Comparison of ENCODE assay signal across 8 mouse cellular contexts in genomic region chr19:4928781-4929180, GRCm38 (mm10). TPM values are rescaled to one million over a fixed set of nuclear protein-coding genes. Genes with fewer than 3 reads are reported as not detected.
DNase-seq lines count a peak whose midpoint lies in the region; ATAC-seq lines count a peak whose summit lies in the region.

No protein-coding gene starts in this region.

- H3K4me1 ChIP-seq in embryonic facial prominence, embryonic 13.5 days, result peaks cover 26% of the 10 kb centered on the region
- peaks cover 16% of the 10 kb centered on the region for H3K4me1 ChIP-seq in heart, embryonic 16.5 days (ENCODE audit: control insufficient read depth, insufficient read depth, low read length)
- H3K4me1 ChIP-seq in liver, embryonic 16.5 days (ENCODE audit: control insufficient read depth, low read depth, low read length), result peaks cover 16% of the 10 kb centered on the region

- H3K36me3 ChIP-seq in embryonic facial prominence, embryonic 13.5 days, result peaks cover 40% of the 10 kb centered on the region
- peaks cover 7% of the 10 kb centered on the region for H3K36me3 ChIP-seq in heart, embryonic 16.5 days (ENCODE audit: control insufficient read depth, insufficient read depth)
- H3K36me3 ChIP-seq in liver, embryonic 16.5 days (ENCODE audit: control insufficient read depth, insufficient read depth), result no peaks in the 10 kb centered on the region

- H3K4me3 ChIP-seq in embryonic facial prominence, embryonic 13.5 days, result peak overlapping the region; percentile 63
- peak overlapping the region; percentile 82 for H3K4me3 ChIP-seq in heart, embryonic 16.5 days (ENCODE audit: low read length)
- H3K4me3 ChIP-seq in liver, embryonic 16.5 days (ENCODE audit: low read depth, low read length), result peak overlapping the region; percentile 82; the same call in 1 of the 2 replicates

- ATAC-seq in embryonic facial prominence, embryonic 13.5 days (ENCODE audit: insufficient number of reproducible peaks, insufficient read depth, low FRiP score, low TSS enrichment, low read depth), result 0 out of 2 replicates have a peak, but pooled peaks have one; percentile 5
- ATAC-seq in heart, embryonic 16.5 days (replicated peaks; ENCODE audit: extremely low read depth, insufficient read depth, low FRiP score), result no peak; the same call in 1 of the 2 replicates
- no peak for ATAC-seq in liver, embryonic 16.5 days (ENCODE audit: low read depth)

- peak overlapping the region; percentile 76 for H3K9ac ChIP-seq in embryonic facial prominence, embryonic 13.5 days
- peak overlapping the region; percentile 82 for H3K9ac ChIP-seq in heart, embryonic 16.5 days (ENCODE audit: low read length)
- H3K9ac ChIP-seq in liver, embryonic 16.5 days (ENCODE audit: low read depth, low read length), result peak overlapping the region; percentile 60

- no peaks in the 10 kb centered on the region for H3K9me3 ChIP-seq in embryonic facial prominence, embryonic 13.5 days
- H3K9me3 ChIP-seq in heart, embryonic 16.5 days (replicated peaks; ENCODE audit: control insufficient read depth, low read length), result no peaks in the 10 kb centered on the region
- H3K9me3 ChIP-seq in liver, embryonic 16.5 days (replicated peaks; ENCODE audit: control insufficient read depth, low read length), result no peaks in the 10 kb centered on the region

- H3K27me3 ChIP-seq in embryonic facial prominence, embryonic 13.5 days, result no peaks in the 10 kb centered on the region
- H3K27me3 ChIP-seq in heart, embryonic 16.5 days (ENCODE audit: control insufficient read depth, insufficient read depth, low read length), result no peaks in the 10 kb centered on the region
- H3K27me3 ChIP-seq in liver, embryonic 16.5 days (ENCODE audit: control insufficient read depth, insufficient read depth, low read depth, low read length), result no peaks in the 10 kb centered on the region

- intact Hi-C loops in left cerebral cortex, postnatal 4 days (cut with DNase I), result no loop called here

- DNase-seq in left cerebral cortex, postnatal 4 days, result peak; percentile 34
- no peak for DNase-seq in left cerebral cortex, adult 11 months (ENCODE audit: low spot score)
- DNase-seq in yolk sac, embryonic 10.5 days (ENCODE audit: low spot score), result peak; percentile 32
- no peak for DNase-seq in spleen, postnatal 10 days (ENCODE audit: low spot score in 2 of 2)
- DNase-seq in layer of hippocampus, adult 18-20 months (ENCODE audit: low spot score in 2 of 2), result no peak

- H3K4me2 ChIP-seq in embryonic facial prominence, embryonic 13.5 days, result peak overlapping the region; percentile 65
- H3K4me2 ChIP-seq in heart, embryonic 16.5 days (ENCODE audit: low read depth, low read length), result peak overlapping the region; percentile 84
- H3K4me2 ChIP-seq in liver, embryonic 16.5 days (ENCODE audit: low read depth, low read length), result peak overlapping the region; percentile 81

- peak overlapping the region; percentile 86 for H3K27ac ChIP-seq in embryonic facial prominence, embryonic 13.5 days
- peak overlapping the region; percentile 66 for H3K27ac ChIP-seq in heart, embryonic 16.5 days (ENCODE audit: low read length)
- no peak overlapping the region for H3K27ac ChIP-seq in liver, embryonic 16.5 days (ENCODE audit: low read length)

- 62% methylated on average over 5 of the region's 5 CpGs for WGBS in embryonic facial prominence, embryonic 13.5 days
- WGBS in heart, embryonic 16.5 days, result 62% methylated on average over 5 of the region's 5 CpGs
- WGBS in liver, embryonic 16.5 days (ENCODE audit: insufficient replicate concordance), result 60% methylated on average over 5 of the region's 5 CpGs

RNA-seq across cellular contexts. Expression of gene Dpp3, which starts 0.7 kb away (rescaled TPM):
- total RNA-seq in left cerebral cortex, postnatal 4 days (2021), result 10 to 100 TPM; 72.5 to 80.8 TPM
- 110 and 121 TPM in 2 replicates for polyA plus RNA-seq in embryonic facial prominence, embryonic 13.5 days (2015; fragmentation: Nextera tagmentation; extraction: Ambion mirVana)
- 73.6 and 77.9 TPM in 2 replicates for polyA plus RNA-seq in heart, embryonic 16.5 days (2015; fragmentation: Nextera tagmentation; extraction: Ambion mirVana)
- 44.1 and 44.2 TPM in 2 replicates for polyA plus RNA-seq in liver, embryonic 16.5 days (2015; fragmentation: Nextera tagmentation; extraction: Ambion mirVana)
- total RNA-seq in layer of hippocampus, adult 18-20 months (2021), result 10 to 100 TPM; 37.2 to 39.0 TPM

RNA-seq across cellular contexts. Expression of gene Peli3, which starts 14.1 kb away (rescaled TPM):
- total RNA-seq in left cerebral cortex, postnatal 4 days (2021), result 10 to 100 TPM; 19.5 to 20.1 TPM
- 4.2 and 6.1 TPM in 2 replicates for polyA plus RNA-seq in embryonic facial prominence, embryonic 13.5 days (2015; fragmentation: Nextera tagmentation; extraction: Ambion mirVana)
- polyA plus RNA-seq in heart, embryonic 16.5 days (2015; fragmentation: Nextera tagmentation; extraction: Ambion mirVana), result 0.51 and 0.85 TPM in 2 replicates
- polyA plus RNA-seq in liver, embryonic 16.5 days (2015; fragmentation: Nextera tagmentation; extraction: Ambion mirVana), result 0.29 and 0.31 TPM in 2 replicates
- total RNA-seq in layer of hippocampus, adult 18-20 months (2021), result 10 to 100 TPM; 26.2 to 31.3 TPM

RNA-seq across cellular contexts. Expression of gene Bbs1, which starts 22.4 kb away (rescaled TPM):
- total RNA-seq in left cerebral cortex, postnatal 4 days (2021), result 10 to 100 TPM; 27.4 to 35.8 TPM
- 4.1 and 5.6 TPM in 2 replicates for polyA plus RNA-seq in embryonic facial prominence, embryonic 13.5 days (2015; fragmentation: Nextera tagmentation; extraction: Ambion mirVana)
- 1.8 and 2.8 TPM in 2 replicates for polyA plus RNA-seq in heart, embryonic 16.5 days (2015; fragmentation: Nextera tagmentation; extraction: Ambion mirVana)
- 0.95 and 1.2 TPM in 2 replicates for polyA plus RNA-seq in liver, embryonic 16.5 days (2015; fragmentation: Nextera tagmentation; extraction: Ambion mirVana)
- 10 to 100 TPM; 36.8 to 40.0 TPM for total RNA-seq in layer of hippocampus, adult 18-20 months (2021)

RNA-seq across cellular contexts. Expression of gene Mrpl11, which starts 33.2 kb away (rescaled TPM):
- total RNA-seq in left cerebral cortex, postnatal 4 days (2021), result 10 to 100 TPM; 68.5 to 73.6 TPM
- 117 and 118 TPM in 2 replicates for polyA plus RNA-seq in embryonic facial prominence, embryonic 13.5 days (2015; fragmentation: Nextera tagmentation; extraction: Ambion mirVana)
- 88.9 and 94.5 TPM in 2 replicates for polyA plus RNA-seq in heart, embryonic 16.5 days (2015; fragmentation: Nextera tagmentation; extraction: Ambion mirVana)
- 36.8 and 38.0 TPM in 2 replicates for polyA plus RNA-seq in liver, embryonic 16.5 days (2015; fragmentation: Nextera tagmentation; extraction: Ambion mirVana)
- total RNA-seq in layer of hippocampus, adult 18-20 months (2021), result 10 to 100 TPM; 60.7 to 62.1 TPM

RNA-seq across cellular contexts. Expression of gene Zdhhc24, which starts 50.3 kb away (rescaled TPM):
- 10 to 100 TPM; 17.7 to 21.0 TPM for total RNA-seq in left cerebral cortex, postnatal 4 days (2021)
- polyA plus RNA-seq in embryonic facial prominence, embryonic 13.5 days (2015; fragmentation: Nextera tagmentation; extraction: Ambion mirVana), result 10.4 and 11.1 TPM in 2 replicates
- 9.1 and 10.5 TPM in 2 replicates for polyA plus RNA-seq in heart, embryonic 16.5 days (2015; fragmentation: Nextera tagmentation; extraction: Ambion mirVana)
- polyA plus RNA-seq in liver, embryonic 16.5 days (2015; fragmentation: Nextera tagmentation; extraction: Ambion mirVana), result 10.5 and 10.6 TPM in 2 replicates
- 10 to 100 TPM; 22.4 to 24.3 TPM for total RNA-seq in layer of hippocampus, adult 18-20 months (2021)

Comparison
In these comparisons a context has a peak if more than half of its experiments do, and no peak if none do; other contexts are left out.
1. DNase-seq: peak in left cerebral cortex, postnatal 4 days (single experiment) and yolk sac, embryonic 10.5 days (single experiment); none in left cerebral cortex, adult 11 months (single experiment), spleen, postnatal 10 days (0 of 2) and layer of hippocampus, adult 18-20 months (0 of 2).
2. Peak in every context shown above with its lines, with median percentiles within 50 percentile points of each other: H3K4me2 ChIP-seq, H3K4me3 ChIP-seq and H3K9ac ChIP-seq.